Mouse (Mus musculus): ENCODE data around the gene Tiam2.
"Not testable (repeated sequence)": the region's sequence is repeated elsewhere in the genome, so short reads cannot be mapped to it uniquely, and the experiment has no call there.

The Tiam2 gene

GRCm38 (mm10) chr17:3338821-3339220 lies 12.4 kb downstream of the Tiam2 start:
- no peak for DNase-seq (ENCODE audit: low read depth, low spot score)

- DNase-seq (ENCODE audit: low read depth, low spot score), result no peak
Observed at GRCm38 (mm10) chr17:3344872-3345271, 18.5 kb downstream of the Tiam2 start.

DNA sequence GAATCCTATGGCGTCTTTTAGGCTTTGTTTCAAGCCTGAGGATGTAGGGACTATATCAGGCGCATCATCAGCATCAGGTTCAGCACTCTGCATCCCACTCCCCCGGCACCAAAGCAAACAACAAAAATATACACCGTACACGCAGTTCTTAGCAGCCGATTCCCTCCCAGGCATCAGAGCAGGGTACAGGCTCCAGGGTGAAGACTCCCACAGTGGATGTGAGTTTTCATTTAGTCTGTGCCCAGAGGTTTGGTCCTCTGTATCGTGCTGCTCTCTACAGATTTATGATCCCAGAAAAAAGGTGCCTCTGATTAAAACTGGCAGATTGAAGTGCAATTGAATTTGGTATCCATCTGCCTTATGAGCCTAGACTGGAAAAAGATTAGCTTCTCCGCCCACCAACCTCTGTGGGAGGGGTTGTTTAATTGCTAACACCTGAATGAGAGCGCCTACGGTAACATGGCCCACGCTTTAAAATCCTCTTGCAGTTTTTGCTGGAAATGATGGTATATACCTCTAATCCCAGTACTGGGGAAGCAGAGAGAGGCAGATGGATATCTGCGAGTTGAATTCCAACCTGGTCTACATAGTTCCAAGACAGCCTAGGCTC lies 19.0 kb downstream of the Tiam2 start:
- no peak for DNase-seq (ENCODE audit: low read depth, low spot score)

- DNase-seq (ENCODE audit: low read depth, low spot score), result no peak
Observed at GRCm38 (mm10) chr17:3347800-3348199, 21.4 kb downstream of the Tiam2 start.

DNA sequence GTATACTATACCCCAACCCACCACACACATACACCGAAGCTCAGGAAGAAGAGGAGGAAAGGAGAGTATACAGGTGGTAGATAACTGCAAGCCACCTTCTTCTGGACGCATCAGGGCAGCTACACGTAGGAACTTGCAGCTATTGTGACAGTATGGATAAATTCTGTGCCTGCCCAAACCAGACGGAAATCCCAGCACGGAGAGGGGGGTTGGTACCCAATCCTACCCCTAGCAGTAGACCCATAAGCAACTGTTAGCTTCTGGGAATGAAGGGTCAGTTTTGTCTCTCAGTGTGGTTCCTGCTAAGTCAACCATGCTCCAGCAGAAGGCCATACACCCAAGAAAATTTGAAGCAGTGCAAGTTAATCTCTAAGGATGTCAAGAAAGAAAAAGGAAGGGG lies 23.0 kb downstream of the Tiam2 start:
- DNase-seq (ENCODE audit: low read depth, low spot score), result no peak

- DNase-seq (ENCODE audit: low read depth, low spot score), result peak; percentile 38
Observed at GRCm38 (mm10) chr17:3349939-3350338, 23.6 kb downstream of the Tiam2 start.

DNA sequence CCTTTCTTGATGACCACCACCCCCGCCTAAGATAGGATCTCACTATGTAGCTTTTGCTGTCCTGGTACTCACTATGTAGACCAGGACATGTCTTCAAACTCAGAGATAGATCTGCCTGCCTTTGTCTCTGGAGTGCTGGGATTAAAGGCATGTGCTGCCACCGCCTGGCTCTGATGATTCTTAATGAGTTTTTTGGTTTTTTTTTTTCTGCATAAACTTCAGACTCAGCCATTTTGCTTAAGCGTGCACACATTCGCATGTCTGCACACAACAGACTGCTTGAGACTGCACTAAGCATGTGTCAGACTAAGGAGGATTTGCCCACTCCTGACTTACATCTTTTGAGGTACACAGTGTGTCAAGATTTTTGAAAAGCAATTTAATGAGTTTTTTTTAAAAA lies 24.0 kb downstream of the Tiam2 start:
- no peak for DNase-seq (ENCODE audit: low read depth, low spot score)

DNA sequence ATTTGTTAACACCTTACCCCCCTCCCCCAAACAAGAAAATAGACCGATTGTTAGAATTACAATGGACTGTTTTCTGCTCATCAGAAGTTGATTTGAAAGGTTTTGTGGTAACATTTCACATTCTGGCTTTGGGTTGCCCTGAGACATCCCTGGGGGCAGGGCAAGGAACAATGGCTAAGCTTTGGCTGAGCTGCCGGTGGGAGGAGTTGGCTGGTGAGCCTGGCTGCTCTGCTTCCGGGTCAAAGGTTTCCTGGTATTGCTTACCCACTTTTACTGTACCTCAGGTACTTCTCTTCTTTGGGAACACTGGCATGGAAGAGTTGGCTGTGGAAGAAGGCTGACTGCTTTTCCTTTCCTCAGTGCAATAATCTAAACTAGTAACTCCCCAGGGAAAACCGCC lies 25.3 kb downstream of the Tiam2 start:
- no peak for DNase-seq (ENCODE audit: low read depth, low spot score)

DNA sequence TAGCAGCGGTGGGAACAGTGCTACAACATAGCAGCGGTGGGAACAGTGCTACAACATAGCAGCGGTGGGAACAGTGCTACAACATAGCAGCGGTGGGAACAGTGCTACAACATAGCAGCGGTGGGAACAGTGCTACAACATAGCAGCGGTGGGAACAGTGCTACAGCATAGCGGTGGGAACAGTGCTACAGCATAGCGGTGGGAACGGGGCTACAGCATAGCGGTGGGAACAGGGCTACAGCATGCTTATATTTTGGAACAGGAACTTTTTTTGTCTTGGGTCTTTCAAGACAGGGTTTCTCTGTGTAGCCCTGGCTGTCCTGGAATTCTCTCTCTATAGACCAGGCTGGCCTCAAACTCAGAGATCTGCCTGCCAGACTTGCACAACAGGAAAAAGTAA lies 26.8 kb downstream of the Tiam2 start:
- not testable (repeated sequence) for DNase-seq (ENCODE audit: low read depth, low spot score)

GRCm38 (mm10) chr17:3354856-3355255 lies 28.5 kb downstream of the Tiam2 start:
- DNase-seq (ENCODE audit: low read depth, low spot score), result no peak

- DNase-seq (ENCODE audit: low read depth, low spot score), result no peak
Observed at GRCm38 (mm10) chr17:3356633-3357365, 30.4 kb downstream of the Tiam2 start.

DNA sequence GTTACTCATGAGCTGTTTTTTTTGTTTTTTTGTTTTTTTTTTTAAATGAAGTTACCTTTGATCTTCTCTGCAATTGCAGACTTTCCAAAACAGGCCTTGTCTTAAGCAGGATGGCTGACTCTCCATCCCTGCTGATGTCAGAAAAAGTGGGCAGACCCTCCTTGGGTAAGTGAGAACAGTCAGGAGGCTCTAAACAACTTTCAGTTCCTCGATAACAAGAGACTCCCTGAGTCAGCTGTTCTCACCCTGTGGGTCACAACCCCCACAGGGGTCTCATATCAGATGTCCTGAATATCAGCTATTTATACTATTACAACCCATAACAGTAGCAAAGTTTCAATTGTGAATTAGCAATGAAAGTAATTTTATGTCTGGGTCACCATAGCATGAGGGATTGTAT lies 33.9 kb downstream of the Tiam2 start:
- DNase-seq (ENCODE audit: low read depth, low spot score), result no peak

DNA sequence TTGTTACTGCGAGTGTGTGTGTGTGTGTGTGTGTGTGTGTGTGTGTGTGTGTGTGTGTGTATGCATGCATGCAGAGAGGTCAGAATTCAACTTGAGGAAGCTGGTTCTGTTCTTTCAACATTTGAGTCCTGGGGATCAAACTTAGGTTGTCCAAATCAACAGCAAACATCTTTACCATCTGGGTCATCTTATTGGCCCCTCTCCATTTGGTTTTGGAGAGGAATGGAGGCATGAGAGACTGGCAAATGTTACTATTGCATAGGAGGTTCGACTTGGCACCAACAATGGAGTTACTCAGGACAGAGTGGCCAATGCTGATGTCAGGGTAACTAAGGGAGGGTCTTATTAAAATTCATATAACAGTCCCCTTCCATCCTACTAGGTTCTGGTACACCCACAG lies 35.4 kb downstream of the Tiam2 start:
- no peak for DNase-seq (ENCODE audit: low read depth, low spot score)

DNA sequence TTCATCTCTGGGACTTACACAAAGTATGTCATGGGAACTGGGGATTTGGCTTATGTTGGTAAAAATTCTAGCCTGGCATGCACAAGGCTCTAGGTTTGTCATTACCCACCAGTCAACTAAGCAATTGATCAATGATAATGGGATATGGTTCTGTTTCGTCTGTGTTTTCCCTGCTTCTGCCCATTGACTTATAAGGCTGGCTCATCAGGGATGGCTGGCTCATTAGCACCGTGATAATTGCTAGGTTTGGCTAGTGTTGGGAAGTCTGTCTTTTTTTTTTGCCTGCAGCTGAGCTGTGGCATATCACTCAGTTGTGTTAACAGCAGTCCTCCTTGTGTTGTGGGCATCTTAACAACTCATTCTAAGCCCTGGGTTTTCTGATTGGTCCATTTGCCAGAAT lies 36.8 kb downstream of the Tiam2 start:
- no peak for DNase-seq (ENCODE audit: low read depth, low spot score)

GRCm38 (mm10) chr17:3366741-3367140 lies 40.4 kb downstream of the Tiam2 start:
- peak; percentile 18 for DNase-seq (ENCODE audit: low read depth, low spot score)

GRCm38 (mm10) chr17:3368386-3368785 lies 42.0 kb downstream of the Tiam2 start:
- no peak for DNase-seq (ENCODE audit: low read depth, low spot score)

GRCm38 (mm10) chr17:3369631-3370030 lies 43.3 kb downstream of the Tiam2 start:
- DNase-seq (ENCODE audit: low read depth, low spot score), result peak; percentile 58

- no peak for DNase-seq (ENCODE audit: low read depth, low spot score)
Observed at GRCm38 (mm10) chr17:3378606-3379005, 52.2 kb downstream of the Tiam2 start.

DNA sequence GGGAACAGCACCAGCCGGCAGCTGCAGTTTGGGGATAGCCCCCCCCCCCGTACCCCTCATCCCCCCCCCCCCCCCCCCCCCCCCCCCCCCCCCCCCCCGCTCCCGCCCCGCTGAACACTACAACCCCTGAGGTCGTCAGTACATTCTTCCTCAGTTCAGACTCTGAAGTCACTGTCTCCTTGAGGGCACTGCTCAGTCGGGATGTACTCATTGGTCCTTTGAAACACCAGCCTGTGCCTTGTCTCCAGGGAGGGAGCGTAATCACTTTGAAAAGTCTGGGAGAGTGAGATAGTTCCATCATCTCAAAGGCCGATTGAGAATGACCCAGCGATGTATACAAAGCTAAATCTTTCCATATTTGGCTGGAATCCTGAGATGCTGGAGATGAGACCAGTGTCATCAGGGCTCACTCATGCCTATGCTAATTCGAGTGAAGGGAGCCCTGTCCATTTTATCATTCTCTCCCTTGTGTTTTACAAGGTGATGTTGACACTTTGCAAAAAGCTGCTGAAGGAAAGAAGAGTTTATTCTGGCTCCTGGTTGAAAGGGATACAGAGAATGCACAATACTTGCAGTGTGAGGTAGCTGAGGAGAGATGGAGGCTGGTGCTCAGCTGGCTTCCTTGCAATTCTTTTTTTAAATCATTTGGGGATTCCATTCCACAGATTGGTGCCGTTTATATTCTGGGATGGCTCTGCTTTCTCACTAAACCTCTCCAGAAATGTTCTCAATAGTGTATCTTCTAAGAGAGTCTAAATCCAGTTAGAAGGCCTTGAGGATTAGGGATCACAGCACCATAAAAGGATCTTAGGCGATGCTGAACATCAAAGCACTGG lies 53.6 kb downstream of the Tiam2 start:
- no peak for DNase-seq (ENCODE audit: low read depth, low spot score)

DNA sequence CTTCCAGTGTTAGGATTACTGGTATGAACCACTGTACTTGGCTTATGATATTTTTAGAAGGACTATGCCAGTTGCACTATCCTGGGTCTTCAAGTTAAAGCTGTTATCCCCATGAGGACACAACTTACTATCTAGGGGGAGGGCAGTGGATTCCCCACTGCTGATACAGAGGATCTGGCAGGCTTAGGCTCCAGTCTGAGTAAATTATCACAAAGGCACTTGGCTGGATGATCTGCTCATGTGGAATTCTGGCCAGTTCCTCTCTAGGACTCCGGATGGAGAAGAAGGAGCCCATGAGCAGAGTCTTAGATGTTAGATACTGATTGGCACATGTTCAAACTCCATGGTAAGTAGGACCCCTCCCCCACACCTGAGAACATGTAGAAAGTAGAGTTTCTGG lies 59.0 kb downstream of the Tiam2 start:
- no peak for DNase-seq (ENCODE audit: low read depth, low spot score)

DNA sequence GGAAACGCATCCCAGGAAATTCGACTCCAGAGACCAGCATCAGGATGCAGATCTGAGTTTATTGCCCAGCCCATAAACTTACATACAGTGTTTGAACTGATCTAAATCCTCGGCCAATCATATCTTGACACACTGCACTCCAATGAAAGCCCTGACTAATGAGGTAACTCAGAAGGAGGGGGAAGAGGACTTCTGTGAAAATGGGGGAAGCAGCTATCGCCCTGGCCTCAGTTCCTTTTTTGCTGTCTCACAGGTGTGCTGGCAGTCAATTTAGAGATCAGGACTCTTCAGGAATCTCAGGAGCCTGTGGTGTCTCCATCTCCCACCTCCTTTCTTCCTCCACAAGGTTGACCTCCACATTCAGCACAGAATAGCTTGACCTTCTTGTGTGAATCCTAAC lies 61.4 kb downstream of the Tiam2 start:
- no peak for DNase-seq (ENCODE audit: low read depth, low spot score)

DNA sequence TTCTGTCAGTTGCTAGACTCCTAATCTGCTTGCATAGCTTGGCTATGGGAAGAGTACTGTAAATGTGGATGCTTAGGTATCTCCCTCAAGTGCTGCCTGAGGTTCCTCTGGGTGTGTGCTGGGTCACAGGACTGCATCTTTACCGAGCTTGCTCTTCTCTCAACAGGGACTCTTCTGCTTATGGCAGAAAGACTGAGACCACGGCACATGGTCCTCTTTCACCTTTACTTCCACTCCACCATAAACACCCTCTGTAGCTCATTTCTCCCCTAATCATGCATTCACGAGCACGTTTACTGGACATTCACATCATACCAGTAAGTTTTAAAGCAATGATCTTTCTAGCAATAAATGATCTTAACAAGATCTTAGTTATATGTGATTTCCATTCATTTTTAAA lies 63.4 kb downstream of the Tiam2 start:
- DNase-seq (ENCODE audit: low read depth, low spot score), result no peak

- DNase-seq (ENCODE audit: low read depth, low spot score), result no peak
Observed at GRCm38 (mm10) chr17:3393981-3394380, 67.6 kb downstream of the Tiam2 start.
